Mouse (Mus musculus): ENCODE results near the gene Noxa1. TPM values are rescaled to one million over a fixed set of nuclear protein-coding genes. Genes with fewer than 3 reads are reported as not detected.

Noxa1 gene
- polyA plus RNA-seq, 1 experiment from 2014 or later: 5.8 TPM

- Histone ChIP-seq H3K4me3 (ENCODE audit: low read depth, low read length) (no peak overlapping the region), H3K4me2 (replicated peaks; ENCODE audit: low read depth) (no peak overlapping the region), H3K9me3 (ENCODE audit: control insufficient read depth) (no peaks in the 10 kb centered on the region), H3K36me3 (ENCODE audit: control insufficient read depth, insufficient read depth) (no peaks in the 10 kb centered on the region; the same call in 1 of the 2 replicates), H3K9ac (ENCODE audit: low read depth, low read length) (no peak overlapping the region), H3K27me3 (replicated peaks; ENCODE audit: control insufficient read depth, insufficient read depth, low read length) (no peaks in the 10 kb centered on the region), H3K4me1 (replicated peaks; ENCODE audit: control insufficient read depth, insufficient read depth, low read length) (no peaks in the 10 kb centered on the region), H3K27ac (ENCODE audit: low read depth, low read length) (no peak overlapping the region)
- WGBS: 79% methylated on average over 2 of the region's 2 CpGs
- no peak for ATAC-seq
- no peak for TF ChIP-seq CTCF (IDR thresholded peaks at IDR 0.05; ENCODE audit: low read depth)
Observed at GRCm38 (mm10) chr2:25087842-25088241, 7.1 kb downstream of the Noxa1 start.

GRCm38 (mm10) chr2:25085571-25085970, 9.4 kb downstream of the Noxa1 start:
- ATAC-seq: no peak
- Histone ChIP-seq H3K27ac (ENCODE audit: low read depth, low read length) (no peak overlapping the region), H3K27me3 (replicated peaks; ENCODE audit: control insufficient read depth, insufficient read depth, low read length) (no peaks in the 10 kb centered on the region), H3K9me3 (ENCODE audit: control insufficient read depth) (no peaks in the 10 kb centered on the region), H3K4me2 (replicated peaks; ENCODE audit: low read depth) (no peak overlapping the region), H3K9ac (ENCODE audit: low read depth, low read length) (no peak overlapping the region), H3K4me1 (replicated peaks; ENCODE audit: control insufficient read depth, insufficient read depth, low read length) (no peaks in the 10 kb centered on the region), H3K4me3 (ENCODE audit: low read depth, low read length) (no peak overlapping the region), H3K36me3 (ENCODE audit: control insufficient read depth, insufficient read depth) (no peaks in the 10 kb centered on the region; the same call in 1 of the 2 replicates)
- 94% methylated on average over 5 of the region's 5 CpGs for WGBS
- no peak for TF ChIP-seq CTCF (IDR thresholded peaks at IDR 0.05; ENCODE audit: low read depth)

- 49% methylated on average over 4 of the region's 4 CpGs for WGBS
- ATAC-seq: peak; percentile 31; the same call in 1 of the 2 replicates
- no peaks in the 10 kb centered on the region for H3K27me3 ChIP-seq (replicated peaks; ENCODE audit: control insufficient read depth, insufficient read depth, low read length)
- no peak for TF ChIP-seq CTCF (IDR thresholded peaks at IDR 0.05; ENCODE audit: low read depth)
- H3K4me1 ChIP-seq (replicated peaks; ENCODE audit: control insufficient read depth, insufficient read depth, low read length): no peaks in the 10 kb centered on the region
- H3K36me3 ChIP-seq (ENCODE audit: control insufficient read depth, insufficient read depth): no peaks in the 10 kb centered on the region; the same call in 1 of the 2 replicates
- H3K9me3 ChIP-seq (ENCODE audit: control insufficient read depth): no peaks in the 10 kb centered on the region
- H3K4me2 ChIP-seq (replicated peaks; ENCODE audit: low read depth): no peak overlapping the region
- no peak overlapping the region for H3K9ac ChIP-seq (ENCODE audit: low read depth, low read length)
- peak overlapping the region; percentile 28; the same call in 1 of the 2 replicates for H3K27ac ChIP-seq (ENCODE audit: low read depth, low read length)
- H3K4me3 ChIP-seq (ENCODE audit: low read depth, low read length): no peak overlapping the region
Observed at GRCm38 (mm10) chr2:25083697-25084096, 11.3 kb downstream of the Noxa1 start.

- peak; percentile 39 for TF ChIP-seq CTCF (IDR thresholded peaks at IDR 0.05; ENCODE audit: low read depth)
- H3K27ac ChIP-seq (ENCODE audit: low read depth, low read length): peak within 1 kb of the TSS; percentile 87
- peak; percentile 82 for ATAC-seq
- H3K4me3 ChIP-seq (ENCODE audit: low read depth, low read length): peak within 1 kb of the TSS; percentile 30
- H3K27me3 ChIP-seq (replicated peaks; ENCODE audit: control insufficient read depth, insufficient read depth, low read length): no peaks in the 10 kb centered on the region
- H3K4me1 ChIP-seq (replicated peaks; ENCODE audit: control insufficient read depth, insufficient read depth, low read length): no peaks in the 10 kb centered on the region
- H3K9me3 ChIP-seq (ENCODE audit: control insufficient read depth): no peaks in the 10 kb centered on the region
- peak within 1 kb of the TSS; percentile 64 for H3K4me2 ChIP-seq (replicated peaks; ENCODE audit: low read depth)
- peak within 1 kb of the TSS; percentile 43 for H3K9ac ChIP-seq (ENCODE audit: low read depth, low read length)
- H3K36me3 ChIP-seq (ENCODE audit: control insufficient read depth, insufficient read depth): no peaks in the 10 kb centered on the region; the same call in 1 of the 2 replicates
- 39% methylated on average over 5 of the region's 5 CpGs for WGBS
Observed at GRCm38 (mm10) chr2:25080076-25080475, 14.9 kb downstream of the Noxa1 start, which contains the start of gene Entpd8. Entpd8 (plus strand) TSS chr2:25080304.

- H3K9ac ChIP-seq (ENCODE audit: low read depth, low read length): no peak overlapping the region
- H3K4me2 ChIP-seq (replicated peaks; ENCODE audit: low read depth): peak overlapping the region; percentile 64
- WGBS: 17% methylated on average over 1 of the region's 1 CpGs
- H3K4me1 ChIP-seq (replicated peaks; ENCODE audit: control insufficient read depth, insufficient read depth, low read length): no peaks in the 10 kb centered on the region
- no peaks in the 10 kb centered on the region; the same call in 1 of the 2 replicates for H3K36me3 ChIP-seq (ENCODE audit: control insufficient read depth, insufficient read depth)
- no peaks in the 10 kb centered on the region for H3K9me3 ChIP-seq (ENCODE audit: control insufficient read depth)
- H3K4me3 ChIP-seq (ENCODE audit: low read depth, low read length): peak overlapping the region; percentile 7; the same call in 1 of the 2 replicates
- ATAC-seq: peak; percentile 65
- TF ChIP-seq CTCF (IDR thresholded peaks at IDR 0.05; ENCODE audit: low read depth): no peak
- peak overlapping the region; percentile 67 for H3K27ac ChIP-seq (ENCODE audit: low read depth, low read length)
- no peaks in the 10 kb centered on the region for H3K27me3 ChIP-seq (replicated peaks; ENCODE audit: control insufficient read depth, insufficient read depth, low read length)
Observed at GRCm38 (mm10) chr2:25078967-25079366, 16.0 kb downstream of the Noxa1 start.

- Histone ChIP-seq H3K4me2 (replicated peaks; ENCODE audit: low read depth) (no peak overlapping the region), H3K36me3 (ENCODE audit: control insufficient read depth, insufficient read depth) (no peaks in the 10 kb centered on the region; the same call in 1 of the 2 replicates), H3K27ac (ENCODE audit: low read depth, low read length) (no peak overlapping the region), H3K27me3 (replicated peaks; ENCODE audit: control insufficient read depth, insufficient read depth, low read length) (no peaks in the 10 kb centered on the region), H3K4me3 (ENCODE audit: low read depth, low read length) (no peak overlapping the region), H3K4me1 (replicated peaks; ENCODE audit: control insufficient read depth, insufficient read depth, low read length) (no peaks in the 10 kb centered on the region), H3K9ac (ENCODE audit: low read depth, low read length) (no peak overlapping the region), H3K9me3 (ENCODE audit: control insufficient read depth) (no peaks in the 10 kb centered on the region)
- 52% methylated on average over 4 of the region's 4 CpGs for whole genome bisulfite sequencing
- no peak for ATAC-seq
- no peak for TF ChIP-seq CTCF (IDR thresholded peaks at IDR 0.05; ENCODE audit: low read depth)
Observed at GRCm38 (mm10) chr2:25075506-25075905, 19.4 kb downstream of the Noxa1 start.
